Mouse (Mus musculus): ENCODE measurements around the gene Ilk.

GRCm38 (mm10) chr7:105762517-105763270 is 26.3 kb downstream of the Ilk start:
- TF ChIP-seq CTCF (IDR thresholded peaks at IDR 0.05; ENCODE audit: borderline replicate concordance, extremely low read depth, insufficient read depth, insufficient read length) = no peak
- no peak for TF ChIP-seq POLR2A (IDR thresholded peaks at IDR 0.05; ENCODE audit: borderline replicate concordance, extremely low read depth, insufficient read depth, insufficient read length, poor library complexity, severe bottlenecking)
